In the genomic region with DNA sequence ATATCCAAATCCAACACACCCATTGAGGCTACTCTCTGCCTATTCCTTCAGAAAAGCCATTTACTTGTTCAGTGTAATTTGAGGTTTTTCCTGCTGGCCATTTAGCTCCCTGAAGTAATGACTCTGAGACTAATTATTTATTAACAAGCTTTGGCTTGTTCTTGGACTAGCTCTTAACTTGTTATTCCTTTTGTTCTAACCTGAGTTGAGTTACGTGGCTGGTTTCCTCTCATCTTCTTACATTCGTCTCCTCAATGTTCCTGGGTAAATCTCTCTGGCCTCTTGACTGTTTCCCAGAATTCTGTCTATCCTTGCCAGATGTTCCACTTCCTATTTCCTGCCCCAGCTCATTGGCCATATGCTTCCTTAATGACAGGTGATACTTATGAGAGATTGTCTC, we compare ENCODE assay signal across 28 mouse cellular contexts.
"Had no signal": no experiment of that assay in that cellular context is flagged by ENCODE, and none has a peak within 500 bp of the region (broad histone marks: within the 10 kb centered on the region; RNA-seq: fewer than 3 reads in every experiment).

No protein-coding gene starts in this region.

- H3K27ac ChIP-seq: limb, embryonic 10.5 days; limb, embryonic 12.5 days; limb, embryonic 13.5 days; limb, embryonic 15.5 days; liver, embryonic 12.5 days; liver, embryonic 13.5 days; liver, embryonic 14.5 days; liver, embryonic 15.5 days; lung, embryonic 15.5 days; macrophage; midbrain, embryonic 10.5 days; midbrain, embryonic 12.5 days; midbrain, embryonic 13.5 days; midbrain, embryonic 15.5 days; neural tube, embryonic 12.5 days had no signal

- H3K36me3 ChIP-seq: limb, embryonic 10.5 days; limb, embryonic 12.5 days; limb, embryonic 13.5 days; limb, embryonic 15.5 days; liver, embryonic 12.5 days; liver, embryonic 13.5 days; liver, embryonic 15.5 days; lung, embryonic 15.5 days; midbrain, embryonic 10.5 days; midbrain, embryonic 12.5 days; midbrain, embryonic 13.5 days; midbrain, embryonic 15.5 days; neural tube, embryonic 12.5 days had no signal

- DNase-seq: left cerebral cortex, postnatal 4 days; liver; liver, embryonic 13.5 days; liver, postnatal 0 days; lung, adult 18-20 months; lung, adult 2 months; lung, embryonic 14.5 days; lung, postnatal 10 days; lung, postnatal 14 days; lung, postnatal 36 days; lung, postnatal 4 days; midbrain, embryonic 14.5 days had no signal

- H3K4me1 ChIP-seq: limb, embryonic 10.5 days; limb, embryonic 13.5 days; limb, embryonic 15.5 days; liver, embryonic 12.5 days; liver, embryonic 13.5 days; liver, embryonic 15.5 days; lung, embryonic 15.5 days; megakaryocyte, embryonic 14.5 days; midbrain, embryonic 13.5 days; midbrain, embryonic 15.5 days; neural tube, embryonic 12.5 days had no signal

- H3K4me3 ChIP-seq: limb, embryonic 10.5 days; limb, embryonic 12.5 days; limb, embryonic 13.5 days; limb, embryonic 15.5 days; liver, embryonic 12.5 days; liver, embryonic 13.5 days; liver, embryonic 15.5 days; lung, embryonic 15.5 days; megakaryocyte, embryonic 14.5 days; midbrain, embryonic 10.5 days; midbrain, embryonic 12.5 days; midbrain, embryonic 13.5 days; midbrain, embryonic 15.5 days; myocyte; neural tube, embryonic 12.5 days had no signal

- H3K27me3 ChIP-seq: limb, embryonic 13.5 days; limb, embryonic 15.5 days; liver, embryonic 12.5 days; liver, embryonic 13.5 days; liver, embryonic 15.5 days; lung, embryonic 15.5 days; megakaryocyte, embryonic 14.5 days; midbrain, embryonic 12.5 days; midbrain, embryonic 13.5 days; midbrain, embryonic 15.5 days; neural tube, embryonic 12.5 days had no signal
